19 mouse cellular contexts compared by ENCODE assay signal in the genomic region with DNA sequence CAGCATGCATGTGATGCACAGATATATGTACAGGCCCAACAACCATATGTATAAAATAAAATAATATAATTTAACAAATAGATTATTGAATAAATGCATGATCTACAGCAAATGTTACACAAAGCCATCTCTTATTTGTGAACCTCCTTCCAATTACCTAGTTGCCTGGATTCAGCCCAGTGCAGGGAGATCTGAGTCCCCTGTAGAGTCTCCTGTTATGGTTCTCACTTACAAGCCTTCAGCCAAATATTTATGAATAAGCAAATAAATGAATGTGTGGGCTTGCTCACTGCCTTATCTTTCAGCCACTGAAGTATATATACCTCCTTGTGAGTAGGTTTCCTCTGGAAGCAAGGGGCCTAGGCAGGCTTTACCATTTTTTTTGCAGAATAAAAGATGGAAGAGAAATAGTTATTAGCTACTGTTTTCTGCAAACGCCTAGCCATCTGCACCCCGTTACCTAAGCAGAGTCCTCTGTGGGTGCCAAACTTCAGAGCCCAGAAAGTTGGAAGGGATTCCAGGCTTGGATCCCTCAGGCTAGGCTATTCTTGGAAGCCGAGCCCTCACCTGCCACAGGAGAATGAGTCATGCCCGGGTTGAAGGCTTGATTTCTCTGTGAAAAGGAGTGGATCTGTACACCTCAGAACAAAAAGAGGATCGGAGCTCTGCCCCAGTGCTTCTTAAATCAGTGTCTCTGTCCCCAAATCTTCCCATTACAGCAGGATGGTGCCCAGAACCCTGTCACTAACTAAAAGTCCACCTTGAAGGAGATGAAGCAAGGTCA.
DNase-seq lines count a peak whose midpoint lies in the region; ATAC-seq lines count a peak whose summit lies in the region.
"Had no signal": no experiment of that assay in that cellular context is flagged by ENCODE, and none has a peak within 500 bp of the region (broad histone marks: within the 10 kb centered on the region; RNA-seq: fewer than 3 reads in every experiment).

No protein-coding gene starts in this region.

- no peak for ATAC-seq in forebrain, embryonic 14.5 days
- ATAC-seq in forebrain, embryonic 15.5 days (replicated peaks): no peak
- ATAC-seq in midbrain, embryonic 13.5 days: no peak
- ATAC-seq: forebrain, postnatal 0 days; midbrain, embryonic 15.5 days had no signal

- no peaks in the 10 kb centered on the region for H3K36me3 ChIP-seq in forebrain, embryonic 14.5 days (ENCODE audit: control insufficient read depth, insufficient read depth, low read length)
- no peaks in the 10 kb centered on the region for H3K36me3 ChIP-seq in forebrain, embryonic 15.5 days
- no peaks in the 10 kb centered on the region for H3K36me3 ChIP-seq in midbrain, embryonic 13.5 days
- H3K36me3 ChIP-seq: embryonic facial prominence, embryonic 12.5 days; limb, embryonic 12.5 days; liver, embryonic 13.5 days; lung, embryonic 15.5 days; midbrain, embryonic 15.5 days had no signal

- H3K9me3 ChIP-seq in forebrain, embryonic 14.5 days (replicated peaks; ENCODE audit: control insufficient read depth, low read length): no peaks in the 10 kb centered on the region
- no peaks in the 10 kb centered on the region for H3K9me3 ChIP-seq in forebrain, embryonic 15.5 days
- H3K9me3 ChIP-seq in midbrain, embryonic 13.5 days: no peaks in the 10 kb centered on the region
- H3K9me3 ChIP-seq: embryonic facial prominence, embryonic 12.5 days; limb, embryonic 12.5 days; liver, embryonic 13.5 days; lung, embryonic 15.5 days; midbrain, embryonic 15.5 days had no signal

- H3K27ac ChIP-seq in forebrain, embryonic 14.5 days (ENCODE audit: low read depth, low read length): no peak overlapping the region
- H3K27ac ChIP-seq in forebrain, embryonic 15.5 days (replicated peaks): no peak overlapping the region
- no peak overlapping the region for H3K27ac ChIP-seq in midbrain, embryonic 13.5 days
- H3K27ac ChIP-seq: embryonic facial prominence, embryonic 12.5 days; heart, adult 2 months; limb, embryonic 12.5 days; liver, embryonic 13.5 days; lung, embryonic 15.5 days; midbrain, embryonic 15.5 days; stomach, postnatal 0 days had no signal

- 81% methylated on average over 5 of the region's 5 CpGs for WGBS in forebrain, embryonic 14.5 days
- 84% methylated on average over 5 of the region's 5 CpGs for WGBS in forebrain, embryonic 15.5 days
- 88% methylated on average over 5 of the region's 5 CpGs for WGBS in midbrain, embryonic 13.5 days

- DNase-seq in heart, adult 18-20 months: peak; percentile 5 to 8
- DNase-seq in heart, adult 9 months (ENCODE audit: low spot score in 2 of 2): no peak
- peak; percentile 39 to 55 for DNase-seq in right cerebral cortex, adult 2 months (ENCODE audit: low spot score in 2 of 2)
- DNase-seq in right cerebral cortex, postnatal 14 days: no peak
- peak; percentile 79 to 89 for DNase-seq in cerebellum, postnatal 14 days
- no peak for DNase-seq in forebrain, embryonic 14.5 days (ENCODE audit: low spot score)
- DNase-seq: adrenal gland, adult 2 months; forebrain, postnatal 0 days; kidney, adult 9 months; liver, embryonic 13.5 days; thymus, postnatal 14 days had no signal

- no peaks in the 10 kb centered on the region for H3K4me1 ChIP-seq in forebrain, embryonic 14.5 days (ENCODE audit: control insufficient read depth, insufficient read depth, low read length)
- no peaks in the 10 kb centered on the region for H3K4me1 ChIP-seq in forebrain, embryonic 15.5 days
- no peaks in the 10 kb centered on the region for H3K4me1 ChIP-seq in midbrain, embryonic 13.5 days (replicated peaks)
- H3K4me1 ChIP-seq: embryonic facial prominence, embryonic 12.5 days; limb, embryonic 12.5 days; liver, embryonic 13.5 days; lung, embryonic 15.5 days; midbrain, embryonic 15.5 days had no signal

- H3K9ac ChIP-seq in forebrain, embryonic 14.5 days (ENCODE audit: low read length): no peak overlapping the region
- no peak overlapping the region for H3K9ac ChIP-seq in forebrain, embryonic 15.5 days (replicated peaks)
- H3K9ac ChIP-seq in midbrain, embryonic 13.5 days (replicated peaks): no peak overlapping the region
- H3K9ac ChIP-seq: embryonic facial prominence, embryonic 12.5 days; forebrain, postnatal 0 days; limb, embryonic 12.5 days; liver, embryonic 13.5 days; lung, embryonic 15.5 days; midbrain, embryonic 15.5 days had no signal

- no peak overlapping the region for H3K4me3 ChIP-seq in forebrain, embryonic 14.5 days (ENCODE audit: low read depth, low read length)
- H3K4me3 ChIP-seq in forebrain, embryonic 15.5 days: no peak overlapping the region
- H3K4me3 ChIP-seq in midbrain, embryonic 13.5 days (replicated peaks): no peak overlapping the region
- H3K4me3 ChIP-seq: embryonic facial prominence, embryonic 12.5 days; heart, adult 2 months; limb, embryonic 12.5 days; liver, embryonic 13.5 days; lung, embryonic 15.5 days; midbrain, embryonic 15.5 days had no signal

- no peak overlapping the region for H3K4me2 ChIP-seq in forebrain, embryonic 14.5 days (ENCODE audit: low read length)
- H3K4me2 ChIP-seq in forebrain, embryonic 15.5 days (replicated peaks): no peak overlapping the region
- no peak overlapping the region for H3K4me2 ChIP-seq in midbrain, embryonic 13.5 days (replicated peaks)
- H3K4me2 ChIP-seq: embryonic facial prominence, embryonic 12.5 days; limb, embryonic 12.5 days; liver, embryonic 13.5 days; lung, embryonic 15.5 days; midbrain, embryonic 15.5 days had no signal

- H3K27me3 ChIP-seq in forebrain, embryonic 14.5 days (replicated peaks; ENCODE audit: control insufficient read depth, insufficient read depth, low read length): no peaks in the 10 kb centered on the region
- H3K27me3 ChIP-seq in forebrain, embryonic 15.5 days: no peaks in the 10 kb centered on the region
- no peaks in the 10 kb centered on the region for H3K27me3 ChIP-seq in midbrain, embryonic 13.5 days
- H3K27me3 ChIP-seq: embryonic facial prominence, embryonic 12.5 days; limb, embryonic 12.5 days; liver, embryonic 13.5 days; lung, embryonic 15.5 days; midbrain, embryonic 15.5 days had no signal

Comparison
In these comparisons a context has a peak if more than half of its experiments do, and no peak if none do; other contexts are left out.
1. DNase-seq: peak in heart, adult 18-20 months (2 of 2), right cerebral cortex, adult 2 months (2 of 2) and cerebellum, postnatal 14 days (2 of 2); none in heart, adult 9 months (0 of 2), right cerebral cortex, postnatal 14 days (single experiment) and forebrain, embryonic 14.5 days (single experiment).